Mouse (Mus musculus) midbrain, embryonic 16.5 days (tissue): ENCODE measurements around the gene Lrtm2. TPM values are rescaled to one million over a fixed set of nuclear protein-coding genes. Genes with fewer than 3 reads are reported as not detected.
"Not testable (repeated sequence)": the region's sequence is repeated elsewhere in the genome, so short reads cannot be mapped to it uniquely, and the experiment has no call there.

Experiments used
- ATAC-seq: fragments of 200-750 bp; cut with Nextera tagmentation; 2 replicates; pipeline ENCODE4 v1.8.0; 2017; ENCODE audit warnings: moderate TSS enrichment
- H3K27ac ChIP-seq: fragments of 300-500 bp; sonication (generic); 2 replicates; pipeline ENCODE4 v1.5.1; 2014; ENCODE audit warnings: mild to moderate bottlenecking, low read length, mixed read lengths
- H3K27me3 ChIP-seq: fragments of 300-500 bp; sonication (generic); 2 replicates; pipeline ENCODE4 v1.6.1; 2014; ENCODE audit warnings: low read depth, low read length, mixed read lengths; ENCODE audit not compliant: control insufficient read depth, insufficient read depth
- H3K36me3 ChIP-seq: fragments of 300-500 bp; sonication (generic); 2 replicates; pipeline ENCODE4 v1.6.1; 2014; ENCODE audit warnings: mild to moderate bottlenecking, low read length, moderate library complexity, mixed read lengths; ENCODE audit not compliant: control insufficient read depth, insufficient read depth
- H3K4me1 ChIP-seq: fragments of 300-500 bp; sonication (generic); 2 replicates; pipeline ENCODE4 v1.6.1; 2014; ENCODE audit warnings: mild to moderate bottlenecking, low read length, mixed read lengths; ENCODE audit not compliant: control insufficient read depth, insufficient read depth
- H3K4me2 ChIP-seq: fragments of 300-500 bp; sonication (generic); 2 replicates; pipeline ENCODE4 v1.6.1; 2014; ENCODE audit warnings: mild to moderate bottlenecking, low read length, mixed read lengths
- H3K4me3 ChIP-seq: fragments of 300-500 bp; sonication (generic); 2 replicates; pipeline ENCODE4 v1.5.1; 2014; ENCODE audit warnings: low read depth, mild to moderate bottlenecking, low read length, moderate library complexity, mixed read lengths
- H3K9ac ChIP-seq: fragments of 300-500 bp; sonication (generic); 2 replicates; pipeline ENCODE4 v1.6.1; 2014; ENCODE audit warnings: low read depth, low read length, mixed read lengths
- H3K9me3 ChIP-seq: fragments of 300-500 bp; sonication (generic); replicated peaks from 2 replicates; pipeline ENCODE4 v1.6.1; 2014; ENCODE audit warnings: mild to moderate bottlenecking, low read length, mixed read lengths; ENCODE audit not compliant: control insufficient read depth, poor library complexity, severe bottlenecking
- WGBS: fragments of 180-500 bp; shearing (Covaris S2); extraction: QIAGEN DNeasy Blood & Tissue Kit; methylation state at CpG from one replicate; pipeline ENCODE4 v1.1.7; 2014; 5-methylcytosine and 5-hydroxymethylcytosine counted together
- polyA plus RNA-seq: library from polyadenylated mRNA; unstranded; fragments of >200 nt; fragmentation: Nextera tagmentation; extraction: Ambion mirVana; gene quantifications from 2 replicates; pipeline ENCODE4 v1.2.1, GENCODE M21; 2015

Lrtm2 gene
- 13.0 and 16.9 TPM in 2 replicates for polyA plus RNA-seq

GRCm38 (mm10) chr6:119330506-119330905 is at the start of gene Lrtm2:
Gene Lrtm2, minus strand, starts transcription at chr6:119330766.
- Histone ChIP-seq H3K4me2 (peak within 1 kb of the TSS; percentile 80), H3K9me3 (no peaks in the 10 kb centered on the region), H3K27ac (peak within 1 kb of the TSS; percentile 76), H3K4me3 (peak within 1 kb of the TSS; percentile 68), H3K27me3 (no peaks in the 10 kb centered on the region), H3K9ac (peak within 1 kb of the TSS; percentile 80), H3K4me1 (peaks cover 29% of the 10 kb centered on the region), H3K36me3 (no peaks in the 10 kb centered on the region)
- peak; percentile 67 for ATAC-seq
- WGBS: under 1% methylated on average over 31 of the region's 31 CpGs

GRCm38 (mm10) chr6:119378631-119379030 is 48.1 kb upstream of the Lrtm2 start:
- H3K4me3 ChIP-seq: no peak overlapping the region

GRCm38 (mm10) chr6:119377613-119378012 is 47.0 kb upstream of the Lrtm2 start:
- H3K4me1 ChIP-seq: no peaks in the 10 kb centered on the region; the same call in 1 of the 2 replicates
- no peak overlapping the region for H3K4me2 ChIP-seq
- ATAC-seq: no peak
- no peaks in the 10 kb centered on the region for H3K9me3 ChIP-seq
- 80% methylated on average over 2 of the region's 2 CpGs for WGBS
- no peak overlapping the region for H3K4me3 ChIP-seq
- no peak overlapping the region for H3K27ac ChIP-seq
- no peaks in the 10 kb centered on the region for H3K27me3 ChIP-seq
- H3K36me3 ChIP-seq: no peaks in the 10 kb centered on the region
- no peak overlapping the region for H3K9ac ChIP-seq

More at GRCm38 (mm10) chr6:119378631-119379030, 48.1 kb upstream of the Lrtm2 start:
- H3K27ac ChIP-seq: no peak overlapping the region
- H3K9me3 ChIP-seq: no peaks in the 10 kb centered on the region
- H3K4me1 ChIP-seq: no peaks in the 10 kb centered on the region; the same call in 1 of the 2 replicates
- no peak overlapping the region for H3K4me2 ChIP-seq
- H3K27me3 ChIP-seq: no peaks in the 10 kb centered on the region
- no peaks in the 10 kb centered on the region for H3K36me3 ChIP-seq
- H3K9ac ChIP-seq: no peak overlapping the region
- 72% methylated on average over 1 of the region's 1 CpGs for WGBS
- no peak for ATAC-seq

GRCm38 (mm10) chr6:119375035-119375434 is 44.5 kb upstream of the Lrtm2 start:
- ATAC-seq: no peak
- Histone ChIP-seq H3K4me3 (no peak overlapping the region), H3K4me1 (no peaks in the 10 kb centered on the region; the same call in 1 of the 2 replicates), H3K9ac (no peak overlapping the region), H3K9me3 (no peaks in the 10 kb centered on the region), H3K4me2 (no peak overlapping the region), H3K27me3 (no peaks in the 10 kb centered on the region), H3K36me3 (no peaks in the 10 kb centered on the region), H3K27ac (no peak overlapping the region)
- WGBS: 78% methylated on average over 5 of the region's 5 CpGs

- no peaks in the 10 kb centered on the region; the same call in 1 of the 2 replicates for H3K4me1 ChIP-seq
- H3K27ac ChIP-seq: no peak overlapping the region
- H3K4me2 ChIP-seq: no peak overlapping the region
- no peaks in the 10 kb centered on the region for H3K9me3 ChIP-seq
- no peaks in the 10 kb centered on the region for H3K27me3 ChIP-seq
- ATAC-seq: no peak
- H3K36me3 ChIP-seq: no peaks in the 10 kb centered on the region
- no peak overlapping the region for H3K9ac ChIP-seq
- no peak overlapping the region for H3K4me3 ChIP-seq
These were observed 42.6 kb upstream of the Lrtm2 start for GRCm38 (mm10) chr6:119373000-119373705.

- no peak for ATAC-seq
- no peaks in the 10 kb centered on the region for H3K4me1 ChIP-seq
- no peak overlapping the region for H3K9ac ChIP-seq
- no peaks in the 10 kb centered on the region for H3K27me3 ChIP-seq
- H3K27ac ChIP-seq: no peak overlapping the region
- no peaks in the 10 kb centered on the region for H3K9me3 ChIP-seq
- no peak overlapping the region for H3K4me2 ChIP-seq
- no peak overlapping the region for H3K4me3 ChIP-seq
- 94% methylated on average over 5 of the region's 5 CpGs for WGBS
- no peaks in the 10 kb centered on the region for H3K36me3 ChIP-seq
These were observed 41.7 kb upstream of the Lrtm2 start for GRCm38 (mm10) chr6:119372237-119372636.

- no peak overlapping the region for H3K27ac ChIP-seq
- H3K4me3 ChIP-seq: no peak overlapping the region
- no peaks in the 10 kb centered on the region for H3K36me3 ChIP-seq
- H3K9me3 ChIP-seq: no peaks in the 10 kb centered on the region
- H3K9ac ChIP-seq: no peak overlapping the region
- H3K4me2 ChIP-seq: no peak overlapping the region
- no peaks in the 10 kb centered on the region for H3K4me1 ChIP-seq
- ATAC-seq: no peak
- no peaks in the 10 kb centered on the region for H3K27me3 ChIP-seq
These were observed 41.1 kb upstream of the Lrtm2 start for GRCm38 (mm10) chr6:119371624-119372023.

- no peak for ATAC-seq
- H3K9me3 ChIP-seq: no peaks in the 10 kb centered on the region
- H3K36me3 ChIP-seq: peaks cover 2% of the 10 kb centered on the region; the same call in 1 of the 2 replicates
- no peak overlapping the region for H3K4me3 ChIP-seq
- no peaks in the 10 kb centered on the region for H3K4me1 ChIP-seq
- H3K4me2 ChIP-seq: no peak overlapping the region
- H3K27me3 ChIP-seq: no peaks in the 10 kb centered on the region
- H3K27ac ChIP-seq: no peak overlapping the region
- no peak overlapping the region for H3K9ac ChIP-seq
- 91% methylated on average over 2 of the region's 2 CpGs for WGBS
These were observed 36.8 kb upstream of the Lrtm2 start for GRCm38 (mm10) chr6:119367382-119367781.

GRCm38 (mm10) chr6:119366800-119367199 is 36.2 kb upstream of the Lrtm2 start:
- H3K4me1 ChIP-seq, H3K9me3 ChIP-seq, H3K4me3 ChIP-seq, H3K27ac ChIP-seq, H3K4me2 ChIP-seq, H3K9ac ChIP-seq, H3K36me3 ChIP-seq, H3K27me3 ChIP-seq, ATAC-seq: not testable (repeated sequence)
- WGBS: 78% methylated on average over 3 of the region's 4 CpGs
